In genomic region chr5:24578109-24578963, GRCm38 (mm10) we compare ENCODE assay signal across 8 mouse cellular contexts. TPM values are rescaled to one million over a fixed set of nuclear protein-coding genes. Genes with fewer than 3 reads are reported as not detected.
DNase-seq lines count a peak whose midpoint lies in the region; ATAC-seq and TF ChIP-seq lines count a peak whose summit lies in the region.

No protein-coding gene starts in this region.

- intact Hi-C loops in heart, adult 2 months (cut with DNase I), result loop anchor here (5.0 kb wide), 2 partner anchors 36 to 156 kb away; partner anchors contain the start of genes Asb10, Cdk5 and Slc4a2

- 35% methylated on average over 6 of the region's 6 CpGs for WGBS in heart, adult 2 months
- 47% methylated on average over 6 of the region's 6 CpGs for WGBS in heart, embryonic 16.5 days
- WGBS in liver, postnatal 0 days (ENCODE audit: insufficient replicate concordance), result 25% methylated on average over 6 of the region's 6 CpGs

- H3K36me3 ChIP-seq in heart, adult 2 months (ENCODE audit: control insufficient read depth, insufficient read depth, low read length), result no peaks in the 10 kb centered on the region
- peaks cover 30% of the 10 kb centered on the region for H3K36me3 ChIP-seq in E14TG2a.4 (ENCODE audit: insufficient read depth, low read length)
- H3K36me3 ChIP-seq in heart, embryonic 16.5 days (ENCODE audit: control insufficient read depth, insufficient read depth), result 0 out of 2 replicates have a peak, but pooled peaks cover 8% of the 10 kb centered on the region
- H3K36me3 ChIP-seq in liver, postnatal 0 days (replicated peaks; ENCODE audit: insufficient read depth, low read length), result peaks cover 15% of the 10 kb centered on the region

- 0 out of 2 replicates have a peak, but pooled peaks cover 2% of the 10 kb centered on the region for H3K79me2 ChIP-seq in heart, adult 2 months (replicated peaks; ENCODE audit: control insufficient read depth, insufficient read depth, low read length)

- no peak for ATAC-seq in heart, embryonic 16.5 days (replicated peaks; ENCODE audit: extremely low read depth, insufficient read depth, low FRiP score)
- no peak for ATAC-seq in liver, postnatal 0 days
- ATAC-seq in activated CD4-positive, CD25-positive, alpha-beta regulatory T cell, adult 4 months, result no peak

- peaks cover 4% of the 10 kb centered on the region for H3K4me1 ChIP-seq in heart, adult 2 months (ENCODE audit: control insufficient read depth, insufficient read depth, low read length)
- peaks cover 27% of the 10 kb centered on the region for H3K4me1 ChIP-seq in E14TG2a.4 (replicated peaks; ENCODE audit: low read depth, low read length)
- H3K4me1 ChIP-seq in heart, embryonic 16.5 days (ENCODE audit: control insufficient read depth, insufficient read depth, low read length), result peaks cover 15% of the 10 kb centered on the region
- H3K4me1 ChIP-seq in liver, postnatal 0 days (ENCODE audit: insufficient read depth), result peaks cover 19% of the 10 kb centered on the region

- DNase-seq in heart, adult 2 months, result no peak
- no peak for DNase-seq in heart, adult 8-10 months (ENCODE audit: low spot score)
- DNase-seq in liver, postnatal 0 days, result peak; percentile 10
- no peak for DNase-seq in frontal cortex, postnatal 10 days (ENCODE audit: low spot score in 2 of 2)
- DNase-seq in cerebellum, postnatal 4 days (ENCODE audit: low spot score in 2 of 2), result no peak

- TF ChIP-seq EP300 in heart, adult 2 months (IDR thresholded peaks at IDR 0.05; ENCODE audit: insufficient read depth, low read depth, low read length), result no peak
- no peak for TF ChIP-seq EP300 in liver, postnatal 0 days (IDR thresholded peaks at IDR 0.05; ENCODE audit: low read depth)

- peak overlapping the region; percentile 79 for H3K4me2 ChIP-seq in heart, embryonic 16.5 days (ENCODE audit: low read depth, low read length)
- H3K4me2 ChIP-seq in liver, postnatal 0 days (ENCODE audit: low read depth, low read length), result peak overlapping the region; percentile 93

- no peaks in the 10 kb centered on the region for H3K27me3 ChIP-seq in heart, adult 2 months (ENCODE audit: control insufficient read depth, insufficient read depth, low read length)
- H3K27me3 ChIP-seq in E14TG2a.4 (ENCODE audit: insufficient read depth, low read length), result no peaks in the 10 kb centered on the region
- H3K27me3 ChIP-seq in heart, embryonic 16.5 days (ENCODE audit: control insufficient read depth, insufficient read depth, low read length), result no peaks in the 10 kb centered on the region
- H3K27me3 ChIP-seq in liver, postnatal 0 days (ENCODE audit: insufficient read depth, low read length), result no peaks in the 10 kb centered on the region

- H3K9me3 ChIP-seq in E14TG2a.4 (ENCODE audit: low read length), result no peaks in the 10 kb centered on the region
- H3K9me3 ChIP-seq in heart, embryonic 16.5 days (replicated peaks; ENCODE audit: control insufficient read depth, low read length), result no peaks in the 10 kb centered on the region
- H3K9me3 ChIP-seq in liver, postnatal 0 days (ENCODE audit: low read length), result no peaks in the 10 kb centered on the region

- H3K4me3 ChIP-seq in heart, adult 2 months, result peak overlapping the region; percentile 60
- H3K4me3 ChIP-seq in E14TG2a.4 (replicated peaks; ENCODE audit: low read length), result peak overlapping the region; percentile 97
- H3K4me3 ChIP-seq in heart, embryonic 16.5 days (ENCODE audit: low read length), result peak overlapping the region; percentile 90
- peak overlapping the region; percentile 66 for H3K4me3 ChIP-seq in liver, postnatal 0 days (ENCODE audit: low read depth, low read length)

- TF ChIP-seq POLR2A in heart, adult 2 months (IDR thresholded peaks at IDR 0.05; ENCODE audit: insufficient read depth, low read depth, low read length), result no peak

- TF ChIP-seq CTCF in heart, adult 2 months (IDR thresholded peaks at IDR 0.05), result 0 out of 2 replicates have a peak, but pooled peaks have one; percentile 9
- TF ChIP-seq CTCF in E14TG2a.4 (conservative IDR thresholded peaks at IDR 0.05; ENCODE audit: low read length), result no peak
- TF ChIP-seq CTCF in liver, postnatal 0 days (IDR thresholded peaks at IDR 0.05; ENCODE audit: low read depth), result peak; percentile 19; the same call in 1 of the 2 replicates

- peak overlapping the region; percentile 88 for H3K27ac ChIP-seq in heart, adult 2 months
- H3K27ac ChIP-seq in heart, embryonic 16.5 days (ENCODE audit: low read length), result peak overlapping the region; percentile 87
- peak overlapping the region; percentile 77 for H3K27ac ChIP-seq in liver, postnatal 0 days (ENCODE audit: low read depth)

- H3K9ac ChIP-seq in heart, adult 2 months (ENCODE audit: low read depth, low read length), result peak overlapping the region; percentile 73; the same call in 1 of the 2 replicates
- peak overlapping the region; percentile 80 for H3K9ac ChIP-seq in heart, embryonic 16.5 days (ENCODE audit: low read length)
- peak overlapping the region; percentile 36 for H3K9ac ChIP-seq in liver, postnatal 0 days (replicated peaks)

RNA-seq across cellular contexts. Expression of gene Abcf2, which starts 1.1 kb away (rescaled TPM):
- total RNA-seq in heart, adult 2 months (2021), result 10 to 100 TPM; 52.5 to 55.8 TPM
- 43.3 and 57.2 TPM in 2 replicates for polyA plus RNA-seq in heart, adult 2 months (2012; rRNA removed)
- 10 to 100 TPM; 53.6 to 60.6 (median 56.2) TPM for total RNA-seq in heart, adult 8-10 months (2022)
- 68.1 and 72.6 TPM in 2 replicates for polyA plus RNA-seq in heart, embryonic 16.5 days (2015; fragmentation: Nextera tagmentation; extraction: Ambion mirVana)
- polyA plus RNA-seq in liver, postnatal 0 days (2015; fragmentation: Nextera tagmentation; extraction: Ambion mirVana), result 24.9 and 26.4 TPM in 2 replicates
- polyA plus RNA-seq in activated CD4-positive, CD25-positive, alpha-beta regulatory T cell, adult 4 months (2017; shearing (Covaris generic)), result 10 to 100 TPM; 51.8 to 56.8 TPM

RNA-seq across cellular contexts. Expression of gene Chpf2, which starts 8.2 kb away (rescaled TPM):
- total RNA-seq in heart, adult 2 months (2021), result 1 to 10 TPM; 7.5 to 9.0 TPM
- polyA plus RNA-seq in heart, adult 2 months (2012; rRNA removed), result 9.9 and 12.3 TPM in 2 replicates
- 1 to 10 TPM; 7.4 to 9.5 (median 7.7) TPM for total RNA-seq in heart, adult 8-10 months (2022)
- 14.4 and 14.8 TPM in 2 replicates for polyA plus RNA-seq in heart, embryonic 16.5 days (2015; fragmentation: Nextera tagmentation; extraction: Ambion mirVana)
- polyA plus RNA-seq in liver, postnatal 0 days (2015; fragmentation: Nextera tagmentation; extraction: Ambion mirVana), result 13.8 and 15.9 TPM in 2 replicates
- polyA plus RNA-seq in activated CD4-positive, CD25-positive, alpha-beta regulatory T cell, adult 4 months (2017; shearing (Covaris generic)), result 10 to 100 TPM in 1 of 2 experiments, 1 to 10 TPM in 1; 8.3 to 17.8 TPM

RNA-seq across cellular contexts. Expression of gene 4931409K22Rik, which starts 21.7 kb away (rescaled TPM):
- not detected for total RNA-seq in heart, adult 2 months (2021)
- 0.06 TPM in 1 of 2 replicates, not detected in the other for polyA plus RNA-seq in heart, adult 2 months (2012; rRNA removed)
- not detected for total RNA-seq in heart, adult 8-10 months (2022)
- polyA plus RNA-seq in heart, embryonic 16.5 days (2015; fragmentation: Nextera tagmentation; extraction: Ambion mirVana), result not detected in 2 replicates
- not detected in 2 replicates for polyA plus RNA-seq in liver, postnatal 0 days (2015; fragmentation: Nextera tagmentation; extraction: Ambion mirVana)
- under 1 TPM in 1 of 2 experiments, not detected in 1; 0.46 TPM for polyA plus RNA-seq in activated CD4-positive, CD25-positive, alpha-beta regulatory T cell, adult 4 months (2017; shearing (Covaris generic))

RNA-seq across cellular contexts. Expression of gene Asb10, which starts 37.6 kb away (rescaled TPM):
- 10 to 100 TPM; 80.8 to 93.5 TPM for total RNA-seq in heart, adult 2 months (2021)
- polyA plus RNA-seq in heart, adult 2 months (2012; rRNA removed), result 138 and 163 TPM in 2 replicates
- total RNA-seq in heart, adult 8-10 months (2022), result 100 to 1,000 TPM in 2 of 4 experiments, 10 to 100 TPM in 2; 97.3 to 112 (median 103) TPM
- polyA plus RNA-seq in heart, embryonic 16.5 days (2015; fragmentation: Nextera tagmentation; extraction: Ambion mirVana), result 10.1 and 10.2 TPM in 2 replicates
- 0.06 and 0.14 TPM in 2 replicates for polyA plus RNA-seq in liver, postnatal 0 days (2015; fragmentation: Nextera tagmentation; extraction: Ambion mirVana)
- not detected for polyA plus RNA-seq in activated CD4-positive, CD25-positive, alpha-beta regulatory T cell, adult 4 months (2017; shearing (Covaris generic))

RNA-seq across cellular contexts. Expression of gene Smarcd3, which starts 45.9 kb away (rescaled TPM):
- 10 to 100 TPM; 58.7 to 61.8 TPM for total RNA-seq in heart, adult 2 months (2021)
- 60.2 and 61.0 TPM in 2 replicates for polyA plus RNA-seq in heart, adult 2 months (2012; rRNA removed)
- total RNA-seq in heart, adult 8-10 months (2022), result 10 to 100 TPM; 56.8 to 62.6 (median 60.6) TPM
- polyA plus RNA-seq in heart, embryonic 16.5 days (2015; fragmentation: Nextera tagmentation; extraction: Ambion mirVana), result 47.4 and 48.3 TPM in 2 replicates
- 0.80 and 0.84 TPM in 2 replicates for polyA plus RNA-seq in liver, postnatal 0 days (2015; fragmentation: Nextera tagmentation; extraction: Ambion mirVana)
- polyA plus RNA-seq in activated CD4-positive, CD25-positive, alpha-beta regulatory T cell, adult 4 months (2017; shearing (Covaris generic)), result under 1 TPM in 1 of 2 experiments, not detected in 1; 0.41 TPM
